Mouse (Mus musculus) neural tube, embryonic 14.5 days (tissue): ENCODE measurements around the gene Nde1. TPM values are rescaled to one million over a fixed set of nuclear protein-coding genes. Genes with fewer than 3 reads are reported as not detected.
A peak's percentile ranks its signal among the peaks of the same experiment; 100 is the strongest.

Experiments
- ATAC-seq: fragments of 200-750 bp; cut with Nextera tagmentation; 2 replicates; pipeline ENCODE4 v1.8.0; 2017; ENCODE audit warnings: low read depth, mild to moderate bottlenecking, moderate TSS enrichment, moderate library complexity
- H3K27ac ChIP-seq: fragments of 300-500 bp; sonication (generic); 2 replicates; pipeline ENCODE4 v1.5.1; 2014; ENCODE audit warnings: low read depth, mild to moderate bottlenecking, control low read depth, low read length, moderate library complexity, mixed read lengths
- H3K27me3 ChIP-seq: fragments of 300-500 bp; sonication (generic); 2 replicates; pipeline ENCODE4 v1.6.1; 2014; ENCODE audit warnings: low read length; ENCODE audit not compliant: control insufficient read depth, insufficient read depth
- H3K36me3 ChIP-seq: fragments of 300-500 bp; sonication (generic); 2 replicates; pipeline ENCODE4 v1.6.1; 2014; ENCODE audit warnings: low read length, mixed read lengths; ENCODE audit not compliant: control insufficient read depth, insufficient read depth
- H3K4me1 ChIP-seq: fragments of 300-500 bp; sonication (generic); 2 replicates; pipeline ENCODE4 v1.6.1; 2014; ENCODE audit warnings: low read length; ENCODE audit not compliant: control insufficient read depth, insufficient read depth
- H3K4me2 ChIP-seq: fragments of 300-500 bp; sonication (generic); 2 replicates; pipeline ENCODE4 v1.6.1; 2014; ENCODE audit warnings: mild to moderate bottlenecking, low read depth, low read length, control low read depth
- H3K4me3 ChIP-seq: fragments of 300-500 bp; sonication (generic); 2 replicates; pipeline ENCODE4 v1.5.1; 2014; ENCODE audit warnings: low read depth, low read length, control low read depth, mixed read lengths
- H3K9ac ChIP-seq: fragments of 300-500 bp; sonication (generic); replicated peaks from 2 replicates; pipeline ENCODE4 v1.6.1; 2014; ENCODE audit warnings: low read depth, mild to moderate bottlenecking, control low read depth, low read length, mixed read lengths
- H3K9me3 ChIP-seq: fragments of 300-500 bp; sonication (generic); 2 replicates; pipeline ENCODE4 v1.6.1; 2016; ENCODE audit warnings: low read length; ENCODE audit not compliant: control insufficient read depth
- WGBS: fragments of 180-500 bp; shearing (Covaris S2); extraction: QIAGEN DNeasy Blood & Tissue Kit; methylation state at CpG from one replicate; pipeline ENCODE4 v1.1.7; 2014; 5-methylcytosine and 5-hydroxymethylcytosine counted together
- polyA plus RNA-seq: library from polyadenylated mRNA; unstranded; fragments of >200 nt; fragmentation: Nextera tagmentation; extraction: Ambion mirVana; gene quantifications from 2 replicates; pipeline ENCODE4 v1.2.1, GENCODE M21; 2014

Gene Nde1
- polyA plus RNA-seq: 13.0 and 20.3 TPM in 2 replicates

DNA sequence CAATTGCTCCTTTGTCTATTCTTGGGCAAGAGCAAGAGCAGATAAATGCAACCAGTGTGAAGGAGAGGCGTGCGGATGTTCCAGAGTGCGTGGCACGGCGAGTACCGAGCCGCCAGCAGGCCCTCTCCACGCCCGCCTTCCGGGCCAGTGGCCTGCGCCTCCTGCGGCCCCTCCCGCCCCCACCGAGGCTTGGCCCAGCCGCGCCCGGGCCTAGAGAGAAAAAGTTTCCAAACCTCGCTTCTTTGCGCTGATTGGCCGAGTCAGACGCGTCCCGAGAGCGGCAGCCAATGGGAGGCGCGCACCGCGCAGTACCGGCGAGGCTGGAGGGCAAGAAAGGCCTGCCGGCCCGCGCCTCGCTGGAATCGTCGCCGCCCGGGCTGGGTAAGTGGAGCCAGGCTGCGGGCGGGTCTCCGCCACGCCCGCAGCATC is at the start of gene Nde1, which contains the start of gene Marf1:
TSS of gene Nde1 (plus strand) at position 288 of the 429 bp plus-strand sequence.
TSS of gene Marf1 (minus strand) at position 364 of the 429 bp plus-strand sequence.
- WGBS: 0% methylated on average over 43 of the region's 43 CpGs
- H3K9ac ChIP-seq: peak within 1 kb of the TSS; percentile 61
- peak within 1 kb of the TSS; percentile 59 for H3K4me3 ChIP-seq
- H3K4me2 ChIP-seq: peak within 1 kb of the TSS; percentile 81
- H3K4me1 ChIP-seq: peaks cover 10% of the 10 kb centered on the region
- no peaks in the 10 kb centered on the region; the same call in 1 of the 2 replicates for H3K27me3 ChIP-seq
- no peaks in the 10 kb centered on the region for H3K36me3 ChIP-seq
- H3K27ac ChIP-seq: no peak within 1 kb of the TSS
- H3K9me3 ChIP-seq: no peaks in the 10 kb centered on the region
- peak; percentile 75 for ATAC-seq

GRCm38 (mm10) chr16:14117299-14117698 is 45.8 kb upstream of the Nde1 start:
- H3K9ac ChIP-seq: no peak overlapping the region
- no peaks in the 10 kb centered on the region for H3K9me3 ChIP-seq
- no peak overlapping the region for H3K27ac ChIP-seq
- no peak overlapping the region for H3K4me3 ChIP-seq
- 86% methylated on average over 2 of the region's 2 CpGs for WGBS
- H3K36me3 ChIP-seq: peaks cover 43% of the 10 kb centered on the region
- H3K27me3 ChIP-seq: no peaks in the 10 kb centered on the region
- H3K4me1 ChIP-seq: no peaks in the 10 kb centered on the region
- H3K4me2 ChIP-seq: no peak overlapping the region
- ATAC-seq: no peak

DNA sequence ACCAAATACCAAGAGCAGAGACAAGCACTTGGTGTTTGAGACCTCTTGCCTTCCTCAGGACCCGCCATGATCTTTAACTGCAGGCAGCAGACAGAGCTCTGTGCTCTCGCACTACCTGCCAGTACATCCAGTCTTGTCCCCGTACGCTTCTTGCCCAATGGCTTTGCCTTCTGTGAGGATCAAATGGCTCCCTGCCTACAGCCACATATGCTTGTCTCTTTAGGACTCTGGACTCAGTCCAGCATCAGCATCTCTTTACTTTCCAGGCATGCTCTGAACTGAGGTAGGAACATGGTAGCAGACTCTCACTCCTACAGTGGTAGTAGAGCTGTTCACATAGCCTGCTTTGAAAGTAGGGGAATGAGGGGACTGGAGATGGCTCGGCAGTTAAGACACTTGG is 42.1 kb upstream of the Nde1 start:
- H3K4me3 ChIP-seq: no peak overlapping the region
- no peaks in the 10 kb centered on the region for H3K27me3 ChIP-seq
- no peak for ATAC-seq
- no peak overlapping the region for H3K27ac ChIP-seq
- 94% methylated on average over 5 of the region's 5 CpGs for WGBS
- H3K36me3 ChIP-seq: peaks cover 35% of the 10 kb centered on the region
- H3K9me3 ChIP-seq: no peaks in the 10 kb centered on the region
- no peak overlapping the region for H3K4me2 ChIP-seq
- H3K9ac ChIP-seq: no peak overlapping the region
- no peaks in the 10 kb centered on the region for H3K4me1 ChIP-seq

DNA sequence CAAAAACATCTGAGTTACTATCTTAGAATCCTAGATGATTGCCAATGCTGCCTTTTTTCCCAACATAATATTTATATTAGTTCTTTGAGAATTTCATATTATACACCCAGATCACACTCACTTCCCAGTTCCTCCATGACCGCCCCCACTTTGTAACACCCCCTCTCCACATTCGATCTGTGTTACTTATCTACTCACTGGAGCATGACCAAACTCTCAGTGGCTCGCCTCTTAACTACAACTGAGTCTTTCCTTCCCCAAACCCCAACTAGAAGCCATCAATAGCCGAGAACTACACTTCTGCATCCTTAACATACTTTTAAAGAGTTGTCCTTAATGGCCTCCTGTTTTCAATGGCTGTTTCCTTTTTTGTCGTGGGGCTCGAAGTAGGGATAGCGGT is 41.5 kb upstream of the Nde1 start:
- Histone ChIP-seq H3K27me3 (no peaks in the 10 kb centered on the region), H3K4me2 (no peak overlapping the region), H3K4me3 (no peak overlapping the region), H3K4me1 (no peaks in the 10 kb centered on the region), H3K9ac (no peak overlapping the region), H3K27ac (no peak overlapping the region), H3K36me3 (peaks cover 40% of the 10 kb centered on the region), H3K9me3 (no peaks in the 10 kb centered on the region)
- 97% methylated on average over 7 of the region's 7 CpGs for WGBS
- ATAC-seq: no peak

GRCm38 (mm10) chr16:14122586-14122985 is 40.5 kb upstream of the Nde1 start:
- Histone ChIP-seq H3K27me3 (no peaks in the 10 kb centered on the region), H3K36me3 (peaks cover 43% of the 10 kb centered on the region), H3K27ac (no peak overlapping the region), H3K4me1 (no peaks in the 10 kb centered on the region), H3K4me2 (no peak overlapping the region), H3K4me3 (no peak overlapping the region), H3K9me3 (no peaks in the 10 kb centered on the region), H3K9ac (no peak overlapping the region)
- no peak for ATAC-seq

GRCm38 (mm10) chr16:14123901-14124300 is 39.2 kb upstream of the Nde1 start:
- H3K9ac ChIP-seq: no peak overlapping the region
- ATAC-seq: no peak
- H3K27me3 ChIP-seq: no peaks in the 10 kb centered on the region
- H3K4me1 ChIP-seq: no peaks in the 10 kb centered on the region
- no peak overlapping the region for H3K27ac ChIP-seq
- peaks cover 54% of the 10 kb centered on the region for H3K36me3 ChIP-seq
- H3K9me3 ChIP-seq: no peaks in the 10 kb centered on the region
- H3K4me3 ChIP-seq: no peak overlapping the region
- 89% methylated on average over 2 of the region's 2 CpGs for WGBS
- no peak overlapping the region for H3K4me2 ChIP-seq

DNA sequence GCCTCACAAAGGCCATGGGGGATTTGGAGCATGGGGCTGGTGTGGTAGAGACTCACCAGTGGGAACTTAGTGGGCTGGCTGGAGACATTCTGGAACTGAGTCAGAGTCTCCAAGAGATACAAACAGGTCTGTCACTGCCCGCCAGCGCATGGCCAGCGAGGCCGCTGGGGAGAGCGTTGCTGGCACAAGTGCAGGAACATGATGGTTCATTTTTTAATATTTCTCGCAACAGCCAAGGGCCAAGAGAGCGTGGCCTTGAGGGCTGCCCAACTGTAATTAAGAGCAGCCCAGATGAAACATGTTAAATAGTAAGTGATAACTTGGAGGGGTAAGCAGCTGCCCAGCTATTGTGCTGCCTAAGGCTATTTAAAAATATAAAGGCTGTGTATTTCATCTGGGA is 38.4 kb upstream of the Nde1 start:
- Histone ChIP-seq H3K9me3 (no peaks in the 10 kb centered on the region), H3K27ac (no peak overlapping the region), H3K4me3 (no peak overlapping the region), H3K9ac (no peak overlapping the region), H3K36me3 (peaks cover 61% of the 10 kb centered on the region), H3K27me3 (no peaks in the 10 kb centered on the region), H3K4me1 (no peaks in the 10 kb centered on the region), H3K4me2 (no peak overlapping the region)
- no peak for ATAC-seq
- 96% methylated on average over 7 of the region's 7 CpGs for WGBS

DNA sequence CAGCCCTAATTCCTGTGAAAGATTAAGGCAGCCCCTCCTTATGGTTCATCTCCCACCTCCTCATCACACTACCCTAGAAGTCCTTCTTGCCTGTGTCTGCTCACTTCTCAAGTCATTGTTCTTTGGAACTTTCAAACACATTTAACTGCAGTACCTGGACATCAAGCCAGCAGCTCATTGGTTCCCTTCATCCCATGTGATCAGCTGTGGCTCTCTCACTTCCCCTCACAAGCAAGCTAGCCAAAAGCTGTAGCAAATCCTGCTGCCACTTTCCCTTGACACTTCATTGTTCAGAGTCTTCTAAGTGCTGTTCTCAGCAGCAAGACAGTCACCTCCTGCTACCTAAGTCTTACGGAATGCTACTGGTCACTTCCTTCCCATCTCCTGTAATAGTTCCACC is 37.8 kb upstream of the Nde1 start:
- Histone ChIP-seq H3K4me2 (no peak overlapping the region), H3K4me1 (no peaks in the 10 kb centered on the region), H3K36me3 (peaks cover 61% of the 10 kb centered on the region), H3K9me3 (no peaks in the 10 kb centered on the region), H3K9ac (no peak overlapping the region), H3K4me3 (no peak overlapping the region), H3K27ac (no peak overlapping the region), H3K27me3 (no peaks in the 10 kb centered on the region)
- ATAC-seq: no peak
- 97% methylated on average over 1 of the region's 1 CpGs for WGBS

DNA sequence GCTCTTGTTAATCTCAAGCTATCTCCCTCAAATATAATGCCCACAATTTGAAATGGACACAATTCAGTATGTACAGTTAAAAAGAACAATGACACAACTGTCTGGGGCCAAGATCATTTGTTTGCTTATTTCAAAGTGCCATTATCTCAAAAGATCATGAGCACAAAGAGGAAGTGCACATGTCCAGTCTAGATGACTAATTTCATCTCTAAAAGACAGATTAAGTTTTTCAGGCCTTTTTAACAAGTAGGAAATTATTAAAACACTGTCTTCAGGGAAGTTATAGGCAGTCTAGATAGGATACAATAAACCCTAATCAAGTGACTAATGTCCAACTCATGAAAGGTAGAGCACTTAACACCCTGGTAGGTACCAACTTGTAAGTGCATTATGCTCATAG is 34.1 kb upstream of the Nde1 start:
- Histone ChIP-seq H3K4me1 (no peaks in the 10 kb centered on the region), H3K9me3 (no peaks in the 10 kb centered on the region)

DNA sequence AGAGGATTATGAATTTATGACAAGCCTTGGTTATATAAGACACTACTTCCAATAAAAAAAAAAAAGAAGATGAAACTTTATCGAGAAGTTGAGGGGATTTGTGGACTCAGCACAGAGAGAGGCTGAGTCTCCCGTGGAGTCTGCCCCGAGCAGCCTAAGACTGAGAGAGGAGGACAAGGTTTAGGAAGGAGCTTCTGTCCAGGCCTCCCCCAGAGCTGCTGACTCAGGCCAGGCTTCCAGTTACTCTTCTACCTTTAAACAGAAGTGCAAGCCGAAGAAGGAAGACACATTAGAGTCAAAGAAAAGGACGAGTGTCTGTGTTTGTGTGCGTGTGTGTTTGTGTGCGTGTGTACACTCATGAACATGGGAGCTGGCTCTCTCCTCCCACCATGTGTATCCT is 32.3 kb upstream of the Nde1 start:
- H3K27me3 ChIP-seq: no peaks in the 10 kb centered on the region
- no peak for ATAC-seq
- WGBS: 94% methylated on average over 7 of the region's 7 CpGs
- peaks cover 68% of the 10 kb centered on the region for H3K36me3 ChIP-seq
- no peak overlapping the region for H3K9ac ChIP-seq
- no peak overlapping the region for H3K27ac ChIP-seq
- H3K4me3 ChIP-seq: no peak overlapping the region
- no peaks in the 10 kb centered on the region for H3K9me3 ChIP-seq
- no peaks in the 10 kb centered on the region for H3K4me1 ChIP-seq
- H3K4me2 ChIP-seq: no peak overlapping the region

More for the DNA sequence above, 34.1 kb upstream of the Nde1 start:
- Histone ChIP-seq H3K36me3 (peaks cover 64% of the 10 kb centered on the region), H3K27ac (no peak overlapping the region), H3K9ac (no peak overlapping the region), H3K27me3 (no peaks in the 10 kb centered on the region), H3K4me3 (no peak overlapping the region), H3K4me2 (no peak overlapping the region)
- no peak for ATAC-seq
